Mouse (Mus musculus) neural tube, embryonic 15.5 days (tissue): ENCODE measurements around the gene Itgb1bp2. TPM values are rescaled to one million over a fixed set of nuclear protein-coding genes. Genes with fewer than 3 reads are reported as not detected.

Experiments used
- ATAC-seq: fragments of 200-750 bp; cut with Nextera tagmentation; 2 replicates; pipeline ENCODE4 v1.8.0; 2017; ENCODE audit warnings: mild to moderate bottlenecking, moderate TSS enrichment, moderate library complexity; ENCODE audit not compliant: low FRiP score
- H3K27ac ChIP-seq: fragments of 300-500 bp; sonication (generic); replicated peaks from 2 replicates; pipeline ENCODE4 v1.5.1; 2015; ENCODE audit warnings: mild to moderate bottlenecking, inconsistent platforms
- H3K27me3 ChIP-seq: fragments of 300-500 bp; sonication (generic); replicated peaks from 2 replicates; pipeline ENCODE4 v1.6.1; 2015; ENCODE audit warnings: inconsistent platforms
- H3K36me3 ChIP-seq: fragments of 300-500 bp; sonication (generic); 2 replicates; pipeline ENCODE4 v1.6.1; 2015; ENCODE audit warnings: inconsistent platforms
- H3K4me1 ChIP-seq: fragments of 300-500 bp; sonication (generic); 2 replicates; pipeline ENCODE4 v1.6.1; 2015; ENCODE audit warnings: inconsistent platforms
- H3K4me2 ChIP-seq: fragments of 300-500 bp; sonication (generic); 2 replicates; pipeline ENCODE4 v1.6.1; 2015; ENCODE audit warnings: inconsistent platforms, mild to moderate bottlenecking, moderate library complexity
- H3K4me3 ChIP-seq: fragments of 300-500 bp; sonication (generic); replicated peaks from 2 replicates; pipeline ENCODE4 v1.5.1; 2015; ENCODE audit warnings: mild to moderate bottlenecking, inconsistent platforms
- H3K9ac ChIP-seq: fragments of 300-500 bp; sonication (generic); replicated peaks from 2 replicates; pipeline ENCODE4 v1.6.1; 2015; ENCODE audit warnings: mild to moderate bottlenecking, inconsistent platforms
- H3K9me3 ChIP-seq: fragments of 300-500 bp; sonication (generic); replicated peaks from 2 replicates; pipeline ENCODE4 v1.6.1; 2016; ENCODE audit warnings: inconsistent platforms
- WGBS: fragments of 180-500 bp; shearing (Covaris S2); methylation state at CpG from one replicate; pipeline ENCODE4 v1.1.7; 2015; ENCODE audit warnings: mixed read lengths; 5-methylcytosine and 5-hydroxymethylcytosine counted together
- polyA plus RNA-seq: library from polyadenylated mRNA; unstranded; fragments of >200 nt; fragmentation: Nextera tagmentation; extraction: Ambion mirVana; gene quantifications from 2 replicates; pipeline ENCODE4 v1.2.1, GENCODE M21; 2015

Gene Itgb1bp2
- 4.4 and 8.8 TPM in 2 replicates for polyA plus RNA-seq

GRCm38 (mm10) chrX:101448886-101449475 is at the start of gene Itgb1bp2:
Gene Itgb1bp2 (plus strand): TSS chrX:101449088.
- 74% methylated on average over 4 of the region's 4 CpGs for WGBS

GRCm38 (mm10) chrX:101418946-101419724 is 29.8 kb upstream of the Itgb1bp2 start:
- peak overlapping the region; percentile 89 for H3K27ac ChIP-seq

More at GRCm38 (mm10) chrX:101448886-101449475, at the start of gene Itgb1bp2:
- Histone ChIP-seq H3K4me2 (no peak within 1 kb of the TSS), H3K4me3 (no peak within 1 kb of the TSS), H3K27me3 (no peaks in the 10 kb centered on the region), H3K27ac (no peak within 1 kb of the TSS), H3K9ac (no peak within 1 kb of the TSS), H3K9me3 (no peaks in the 10 kb centered on the region), H3K36me3 (peaks cover 33% of the 10 kb centered on the region), H3K4me1 (no peaks in the 10 kb centered on the region)
- no peak for ATAC-seq

GRCm38 (mm10) chrX:101419725-101420699 is 28.9 kb upstream of the Itgb1bp2 start:
- Histone ChIP-seq H3K36me3 (no peaks in the 10 kb centered on the region), H3K4me1 (peaks cover 17% of the 10 kb centered on the region), H3K27me3 (no peaks in the 10 kb centered on the region), H3K4me2 (peak overlapping the region; percentile 68), H3K9me3 (no peaks in the 10 kb centered on the region), H3K4me3 (peak overlapping the region; percentile 55), H3K27ac (peak overlapping the region; percentile 89), H3K9ac (peak overlapping the region; percentile 67)
- 18% methylated on average over 50 of the region's 54 CpGs for WGBS
- ATAC-seq = peak; percentile 96

More at GRCm38 (mm10) chrX:101418946-101419724, 29.8 kb upstream of the Itgb1bp2 start:
- peak; percentile 33; the same call in 1 of the 2 replicates for ATAC-seq
- Histone ChIP-seq H3K36me3 (0 out of 2 replicates have a peak, but pooled peaks cover 5% of the 10 kb centered on the region), H3K9ac (peak overlapping the region; percentile 67), H3K27me3 (no peaks in the 10 kb centered on the region), H3K4me1 (peaks cover 17% of the 10 kb centered on the region), H3K4me3 (peak overlapping the region; percentile 55), H3K4me2 (peak overlapping the region; percentile 68), H3K9me3 (no peaks in the 10 kb centered on the region)
- 26% methylated on average over 36 of the region's 36 CpGs for WGBS

GRCm38 (mm10) chrX:101420700-101421095 is 28.2 kb upstream of the Itgb1bp2 start, which contains the start of gene Zmym3:
Gene Zmym3 (minus strand): TSS chrX:101420849.
- peak within 1 kb of the TSS; percentile 59 for H3K4me2 ChIP-seq
- H3K9ac ChIP-seq = peak within 1 kb of the TSS; percentile 67
- no peaks in the 10 kb centered on the region for H3K36me3 ChIP-seq
- H3K9me3 ChIP-seq = no peaks in the 10 kb centered on the region
- 29% methylated on average over 4 of the region's 4 CpGs for WGBS
- no peaks in the 10 kb centered on the region for H3K27me3 ChIP-seq
- H3K27ac ChIP-seq = peak within 1 kb of the TSS; percentile 89
- H3K4me3 ChIP-seq = peak within 1 kb of the TSS; percentile 55
- no peak for ATAC-seq
- H3K4me1 ChIP-seq = peaks cover 17% of the 10 kb centered on the region

GRCm38 (mm10) chrX:101423462-101423861 is 25.4 kb upstream of the Itgb1bp2 start:
- H3K9ac ChIP-seq = no peak overlapping the region
- no peak overlapping the region for H3K4me2 ChIP-seq
- H3K9me3 ChIP-seq = no peaks in the 10 kb centered on the region
- no peaks in the 10 kb centered on the region for H3K36me3 ChIP-seq
- no peaks in the 10 kb centered on the region for H3K27me3 ChIP-seq
- no peak overlapping the region for H3K4me3 ChIP-seq
- peaks cover 2% of the 10 kb centered on the region; the same call in 1 of the 2 replicates for H3K4me1 ChIP-seq
- WGBS = 100% methylated on average over 2 of the region's 2 CpGs
- H3K27ac ChIP-seq = no peak overlapping the region
- ATAC-seq = no peak

GRCm38 (mm10) chrX:101427774-101428173 is 21.1 kb upstream of the Itgb1bp2 start:
- H3K9me3 ChIP-seq = no peaks in the 10 kb centered on the region
- H3K4me1 ChIP-seq = peaks cover 8% of the 10 kb centered on the region; the same call in 1 of the 2 replicates
- H3K9ac ChIP-seq = no peak overlapping the region
- H3K4me2 ChIP-seq = no peak overlapping the region
- H3K27ac ChIP-seq = peak overlapping the region; percentile 89; the same call in 1 of the 2 replicates
- 0 out of 2 replicates have a peak, but pooled peaks cover 6% of the 10 kb centered on the region for H3K36me3 ChIP-seq
- no peak for ATAC-seq
- H3K27me3 ChIP-seq = no peaks in the 10 kb centered on the region
- 0% methylated on average over 1 of the region's 1 CpGs for WGBS
- H3K4me3 ChIP-seq = no peak overlapping the region

- Histone ChIP-seq H3K27me3 (no peaks in the 10 kb centered on the region), H3K9me3 (no peaks in the 10 kb centered on the region), H3K36me3 (0 out of 2 replicates have a peak, but pooled peaks cover 6% of the 10 kb centered on the region), H3K4me3 (peak overlapping the region; percentile 59), H3K4me1 (peaks cover 8% of the 10 kb centered on the region; the same call in 1 of the 2 replicates), H3K27ac (peak overlapping the region; percentile 89), H3K4me2 (peak overlapping the region; percentile 51), H3K9ac (no peak overlapping the region)
- no peak for ATAC-seq
- 25% methylated on average over 7 of the region's 7 CpGs for WGBS
Measured at GRCm38 (mm10) chrX:101428785-101429141, 20.1 kb upstream of the Itgb1bp2 start.

- Histone ChIP-seq H3K27ac (peak within 1 kb of the TSS; percentile 90), H3K9me3 (no peaks in the 10 kb centered on the region), H3K36me3 (0 out of 2 replicates have a peak, but pooled peaks cover 6% of the 10 kb centered on the region), H3K9ac (peak within 1 kb of the TSS; percentile 69), H3K27me3 (no peaks in the 10 kb centered on the region), H3K4me1 (peaks cover 8% of the 10 kb centered on the region; the same call in 1 of the 2 replicates), H3K4me3 (peak within 1 kb of the TSS; percentile 59), H3K4me2 (peak within 1 kb of the TSS; percentile 54)
- WGBS = 22% methylated on average over 49 of the region's 51 CpGs
- peak; percentile 96 for ATAC-seq
Measured at GRCm38 (mm10) chrX:101429142-101429949, 19.5 kb upstream of the Itgb1bp2 start, which contains the start of gene Nono. Gene Nono (plus strand): TSS chrX:101429318.

- H3K4me3 ChIP-seq = peak overlapping the region; percentile 59
- H3K4me2 ChIP-seq = peak overlapping the region; percentile 54
- peak overlapping the region; percentile 69 for H3K9ac ChIP-seq
- 0 out of 2 replicates have a peak, but pooled peaks cover 6% of the 10 kb centered on the region for H3K36me3 ChIP-seq
- peak overlapping the region; percentile 90 for H3K27ac ChIP-seq
- H3K4me1 ChIP-seq = peaks cover 8% of the 10 kb centered on the region; the same call in 1 of the 2 replicates
- no peaks in the 10 kb centered on the region for H3K27me3 ChIP-seq
- H3K9me3 ChIP-seq = no peaks in the 10 kb centered on the region
- WGBS = 18% methylated on average over 14 of the region's 14 CpGs
- ATAC-seq = peak; percentile 67
Measured at GRCm38 (mm10) chrX:101429976-101430375, 18.9 kb upstream of the Itgb1bp2 start.

GRCm38 (mm10) chrX:101451147-101451546 is 2.3 kb downstream of the Itgb1bp2 start:
- Histone ChIP-seq H3K27me3 (no peaks in the 10 kb centered on the region), H3K9me3 (no peaks in the 10 kb centered on the region), H3K9ac (no peak overlapping the region), H3K4me3 (no peak overlapping the region), H3K36me3 (peaks cover 16% of the 10 kb centered on the region; the same call in 1 of the 2 replicates), H3K27ac (no peak overlapping the region), H3K4me1 (no peaks in the 10 kb centered on the region), H3K4me2 (no peak overlapping the region)
- no peak for ATAC-seq
- 82% methylated on average over 1 of the region's 1 CpGs for WGBS
